Mouse (Mus musculus) small intestine, adult 2 months (tissue): ENCODE measurements around the gene Arhgap28. TPM values are rescaled to one million over a fixed set of nuclear protein-coding genes. Genes with fewer than 3 reads are reported as not detected.
"Not testable (repeated sequence)": the region's sequence is repeated elsewhere in the genome, so short reads cannot be mapped to it uniquely, and the experiment has no call there.

Experiments
- H3K27ac ChIP-seq: fragments of 200-500 bp; 2 replicates; pipeline ENCODE4 v1.5.1; 2012; ENCODE audit warnings: low read depth, low read length, control low read depth, inconsistent platforms; ENCODE audit not compliant: insufficient read depth
- H3K27me3 ChIP-seq: fragments of 200-500 bp; 2 replicates; pipeline ENCODE4 v1.6.1; 2012; ENCODE audit warnings: mild to moderate bottlenecking, moderate library complexity, low read length, inconsistent platforms; ENCODE audit not compliant: control insufficient read depth, insufficient read depth
- H3K36me3 ChIP-seq: fragments of 200-500 bp; 2 replicates; pipeline ENCODE4 v1.6.1; 2012; ENCODE audit warnings: mild to moderate bottlenecking, low read length, control low read depth, inconsistent platforms; ENCODE audit not compliant: control insufficient read depth, insufficient read depth
- H3K4me1 ChIP-seq: fragments of 200-500 bp; 2 replicates; pipeline ENCODE4 v1.6.1; 2012; ENCODE audit warnings: low read length, inconsistent platforms, mixed read lengths; ENCODE audit not compliant: control insufficient read depth, insufficient read depth, insufficient read length
- H3K4me3 ChIP-seq: fragments of 200-500 bp; 2 replicates; pipeline ENCODE4 v1.5.1; 2012; ENCODE audit warnings: low read depth, mild to moderate bottlenecking, control low read depth, inconsistent platforms, low read length, moderate library complexity
- CTCF ChIP-seq: fragments of 200-500 bp; IDR thresholded peaks from 2 replicates; pipeline ENCODE4 v1.5.1; 2012; ENCODE audit warnings: low read depth, mild to moderate bottlenecking, control low read depth, inconsistent platforms, low read length, moderate library complexity, mixed read lengths; ENCODE audit not compliant: insufficient replicate concordance, insufficient read length; ENCODE audit errors: extremely low read depth
- POLR2A ChIP-seq: fragments of 200-500 bp; IDR thresholded peaks from 2 replicates; pipeline ENCODE4 v1.6.1; 2012; ENCODE audit warnings: low read depth, mild to moderate bottlenecking, control low read depth, inconsistent platforms, low read length, moderate library complexity
- WGBS: fragments of 180-500 bp; shearing (Covaris S2); methylation state at CpG from one replicate; pipeline ENCODE4 v1.1.7; 2018; 5-methylcytosine and 5-hydroxymethylcytosine counted together
- polyA plus RNA-seq: library from polyadenylated mRNA; depleted of rRNA; stranded (reverse); fragments of >200 nt; gene quantifications from 2 replicates; pipeline ENCODE4 v1.2.3, GENCODE M21; 2012

Gene Arhgap28
- polyA plus RNA-seq, 1 experiment, result 0.93 TPM

GRCm38 (mm10) chr17:67861744-67862535 lies 142.0 kb downstream of the Arhgap28 start:
- WGBS, result 77% methylated on average over 16 of the region's 16 CpGs
- H3K36me3 ChIP-seq, result no peaks in the 10 kb centered on the region
- TF ChIP-seq POLR2A, result no peak
- peak; percentile 47; the same call in 1 of the 2 replicates for TF ChIP-seq CTCF
- no peak overlapping the region for H3K27ac ChIP-seq
- no peak overlapping the region for H3K4me3 ChIP-seq
- no peaks in the 10 kb centered on the region for H3K4me1 ChIP-seq
- H3K27me3 ChIP-seq, result no peaks in the 10 kb centered on the region

GRCm38 (mm10) chr17:67861080-67861630 lies 142.8 kb downstream of the Arhgap28 start:
- H3K4me3 ChIP-seq, result no peak overlapping the region

GRCm38 (mm10) chr17:67841494-67841893 lies 162.4 kb downstream of the Arhgap28 start:
- H3K36me3 ChIP-seq, H3K4me3 ChIP-seq, H3K27me3 ChIP-seq, H3K27ac ChIP-seq, H3K4me1 ChIP-seq: not testable (repeated sequence)
- 95% methylated on average over 2 of the region's 2 CpGs for WGBS

More at GRCm38 (mm10) chr17:67861080-67861630, 142.8 kb downstream of the Arhgap28 start:
- Histone ChIP-seq H3K36me3 (no peaks in the 10 kb centered on the region), H3K4me1 (no peaks in the 10 kb centered on the region), H3K27ac (no peak overlapping the region), H3K27me3 (no peaks in the 10 kb centered on the region)
- TF ChIP-seq CTCF (no peak), POLR2A (no peak)
- 91% methylated on average over 10 of the region's 10 CpGs for WGBS

GRCm38 (mm10) chr17:67838948-67839347 lies 165.0 kb downstream of the Arhgap28 start:
- TF ChIP-seq CTCF (no peak), POLR2A (no peak)
- WGBS, result 77% methylated on average over 13 of the region's 13 CpGs
- H3K27ac ChIP-seq, result no peak overlapping the region
- H3K27me3 ChIP-seq, result no peaks in the 10 kb centered on the region
- no peaks in the 10 kb centered on the region for H3K36me3 ChIP-seq
- H3K4me3 ChIP-seq, result no peak overlapping the region
- H3K4me1 ChIP-seq, result no peaks in the 10 kb centered on the region

GRCm38 (mm10) chr17:67837351-67838090 lies 166.4 kb downstream of the Arhgap28 start:
- Histone ChIP-seq H3K27ac (no peak overlapping the region), H3K4me1 (no peaks in the 10 kb centered on the region), H3K4me3 (no peak overlapping the region), H3K27me3 (no peaks in the 10 kb centered on the region), H3K36me3 (no peaks in the 10 kb centered on the region)
- 56% methylated on average over 17 of the region's 17 CpGs for WGBS
- TF ChIP-seq POLR2A (no peak), CTCF (peak; percentile 23; the same call in 1 of the 2 replicates)

GRCm38 (mm10) chr17:67836146-67836895 lies 167.6 kb downstream of the Arhgap28 start:
- Histone ChIP-seq H3K27ac (no peak overlapping the region), H3K27me3 (no peaks in the 10 kb centered on the region), H3K4me3 (no peak overlapping the region), H3K4me1 (no peaks in the 10 kb centered on the region), H3K36me3 (no peaks in the 10 kb centered on the region)
- TF ChIP-seq POLR2A (no peak), CTCF (no peak)
- WGBS, result 91% methylated on average over 20 of the region's 20 CpGs
